In the genomic region with DNA sequence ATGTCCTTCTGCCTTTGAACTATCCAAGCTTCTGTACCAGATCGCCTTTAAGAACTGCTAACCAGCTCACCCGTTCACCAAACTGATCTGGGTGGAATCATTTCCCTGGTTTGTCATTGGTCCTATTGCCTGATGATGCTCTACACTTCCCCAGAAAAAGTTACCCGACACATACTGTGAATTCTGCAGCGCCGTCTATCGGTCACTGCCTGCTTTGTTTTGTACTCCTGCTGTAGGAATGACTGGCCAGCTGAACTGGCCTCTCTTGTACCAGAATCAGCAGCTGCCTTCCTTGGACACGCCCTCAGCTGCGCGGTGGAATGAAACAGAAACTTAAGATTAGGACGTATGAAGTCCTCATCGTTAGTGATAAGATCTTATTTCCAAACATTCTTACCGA, we compare ENCODE assay signal across 17 mouse cellular contexts.
DNase-seq lines count a peak whose midpoint lies in the region; ATAC-seq and TF ChIP-seq lines count a peak whose summit lies in the region.
"Had no signal": no experiment of that assay in that cellular context is flagged by ENCODE, and none has a peak within 500 bp of the region (broad histone marks: within the 10 kb centered on the region; RNA-seq: fewer than 3 reads in every experiment).

No protein-coding gene starts in this region.

- H3K27me3 ChIP-seq in hindbrain, postnatal 0 days (ENCODE audit: insufficient read depth, low read length) = no peaks in the 10 kb centered on the region
- H3K27me3 ChIP-seq in hindbrain, embryonic 13.5 days = no peaks in the 10 kb centered on the region
- no peaks in the 10 kb centered on the region for H3K27me3 ChIP-seq in lung, postnatal 0 days (replicated peaks; ENCODE audit: insufficient read depth, low read length)
- H3K27me3 ChIP-seq in liver, embryonic 12.5 days (replicated peaks) = no peaks in the 10 kb centered on the region
- H3K27me3 ChIP-seq: embryonic facial prominence, embryonic 15.5 days; forebrain, embryonic 15.5 days; heart, embryonic 13.5 days; hindbrain, embryonic 15.5 days; neural tube, embryonic 15.5 days had no signal

- H3K27ac ChIP-seq in hindbrain, postnatal 0 days = no peak overlapping the region
- no peak overlapping the region for H3K27ac ChIP-seq in hindbrain, embryonic 13.5 days
- no peak overlapping the region for H3K27ac ChIP-seq in lung, postnatal 0 days (ENCODE audit: low read length)
- H3K27ac ChIP-seq in liver, embryonic 12.5 days = no peak overlapping the region
- H3K27ac ChIP-seq: embryonic facial prominence, embryonic 15.5 days; forebrain, embryonic 15.5 days; heart, embryonic 13.5 days; hindbrain, embryonic 15.5 days; neural tube, embryonic 15.5 days had no signal

- DNase-seq in adrenal gland, adult (ENCODE audit: inconsistent age in 2 of 2, low spot score in 1 of 2) = peak; percentile 21 to 62
- DNase-seq in adrenal gland, postnatal 4 days (ENCODE audit: low spot score in 2 of 2) = no peak
- DNase-seq in hindbrain, postnatal 0 days (ENCODE audit: low spot score) = no peak
- DNase-seq in lung, postnatal 0 days (ENCODE audit: low spot score) = no peak
- no peak for DNase-seq in lung, adult 2 months
- DNase-seq in brain, embryonic 14.5 days (ENCODE audit: low read depth) = no peak
- DNase-seq: cerebellum, adult 9-10 months; gastrocnemius, postnatal 10 days; right cerebral cortex, postnatal 4 days had no signal

- no peaks in the 10 kb centered on the region for H3K4me1 ChIP-seq in hindbrain, postnatal 0 days (ENCODE audit: insufficient read depth, low read length)
- no peaks in the 10 kb centered on the region for H3K4me1 ChIP-seq in hindbrain, embryonic 13.5 days (replicated peaks)
- no peaks in the 10 kb centered on the region for H3K4me1 ChIP-seq in lung, postnatal 0 days (ENCODE audit: insufficient read depth, low read depth, low read length)
- no peaks in the 10 kb centered on the region for H3K4me1 ChIP-seq in lung, adult 2 months (ENCODE audit: control insufficient read depth, insufficient read depth, low read length)
- no peaks in the 10 kb centered on the region for H3K4me1 ChIP-seq in liver, embryonic 12.5 days
- H3K4me1 ChIP-seq: embryonic facial prominence, embryonic 15.5 days; forebrain, embryonic 15.5 days; heart, embryonic 13.5 days; hindbrain, embryonic 15.5 days; neural tube, embryonic 15.5 days had no signal

- no peak overlapping the region for H3K4me2 ChIP-seq in hindbrain, postnatal 0 days (ENCODE audit: low read depth, low read length)
- H3K4me2 ChIP-seq in hindbrain, embryonic 13.5 days = no peak overlapping the region
- no peak overlapping the region for H3K4me2 ChIP-seq in lung, postnatal 0 days (replicated peaks; ENCODE audit: low read depth, low read length)
- no peak overlapping the region for H3K4me2 ChIP-seq in liver, embryonic 12.5 days
- H3K4me2 ChIP-seq: embryonic facial prominence, embryonic 15.5 days; forebrain, embryonic 15.5 days; heart, embryonic 13.5 days; hindbrain, embryonic 15.5 days; liver, embryonic 11.5 days; neural tube, embryonic 15.5 days had no signal

- no peaks in the 10 kb centered on the region for H3K9me3 ChIP-seq in hindbrain, postnatal 0 days (ENCODE audit: low read length)
- H3K9me3 ChIP-seq in hindbrain, embryonic 13.5 days = no peaks in the 10 kb centered on the region
- no peaks in the 10 kb centered on the region for H3K9me3 ChIP-seq in lung, postnatal 0 days (ENCODE audit: low read length)
- 0 out of 2 replicates have a peak, but pooled peaks cover 3% of the 10 kb centered on the region for H3K9me3 ChIP-seq in liver, embryonic 12.5 days (replicated peaks)
- H3K9me3 ChIP-seq: embryonic facial prominence, embryonic 15.5 days; forebrain, embryonic 15.5 days; heart, embryonic 13.5 days; hindbrain, embryonic 15.5 days; neural tube, embryonic 15.5 days had no signal

- peak; percentile 21; the same call in 1 of the 2 replicates for TF ChIP-seq CTCF in hindbrain, postnatal 0 days (IDR thresholded peaks at IDR 0.05; ENCODE audit: low read depth)
- peak; percentile 31 for TF ChIP-seq CTCF in lung, postnatal 0 days (IDR thresholded peaks at IDR 0.05)
- no peak for TF ChIP-seq CTCF in lung, adult 2 months (IDR thresholded peaks at IDR 0.05; ENCODE audit: insufficient read depth, low read length)
- peak; percentile 15; the same call in 1 of the 2 replicates for TF ChIP-seq CTCF in brain, embryonic 14.5 days (IDR thresholded peaks at IDR 0.05; ENCODE audit: borderline replicate concordance, extremely low read depth, insufficient read depth, insufficient read length)

- no peak for ATAC-seq in hindbrain, postnatal 0 days
- no peak for ATAC-seq in hindbrain, embryonic 13.5 days (ENCODE audit: low FRiP score)
- no peak for ATAC-seq in lung, postnatal 0 days
- no peak for ATAC-seq in liver, embryonic 12.5 days
- ATAC-seq: forebrain, embryonic 15.5 days had no signal

- no peak overlapping the region for H3K4me3 ChIP-seq in hindbrain, postnatal 0 days (ENCODE audit: low read length)
- no peak overlapping the region for H3K4me3 ChIP-seq in hindbrain, embryonic 13.5 days
- H3K4me3 ChIP-seq in lung, postnatal 0 days (ENCODE audit: low read depth, low read length) = no peak overlapping the region
- H3K4me3 ChIP-seq in lung, adult 2 months (replicated peaks; ENCODE audit: extremely low read depth, low read depth, low read length) = no peak overlapping the region
- no peak overlapping the region for H3K4me3 ChIP-seq in liver, embryonic 12.5 days
- H3K4me3 ChIP-seq: embryonic facial prominence, embryonic 15.5 days; forebrain, embryonic 15.5 days; heart, embryonic 13.5 days; hindbrain, embryonic 15.5 days; neural tube, embryonic 15.5 days had no signal

- WGBS in hindbrain, postnatal 0 days = 69% methylated on average over 12 of the region's 12 CpGs
- 76% methylated on average over 12 of the region's 12 CpGs for WGBS in hindbrain, embryonic 13.5 days
- 56% methylated on average over 12 of the region's 12 CpGs for WGBS in lung, postnatal 0 days
- WGBS in lung, adult 2 months = 55% methylated on average over 12 of the region's 12 CpGs
- 59% methylated on average over 12 of the region's 12 CpGs for WGBS in liver, embryonic 12.5 days (ENCODE audit: insufficient replicate concordance)

- H3K36me3 ChIP-seq in hindbrain, postnatal 0 days (ENCODE audit: insufficient read depth, low read length) = no peaks in the 10 kb centered on the region
- no peaks in the 10 kb centered on the region for H3K36me3 ChIP-seq in hindbrain, embryonic 13.5 days
- no peaks in the 10 kb centered on the region for H3K36me3 ChIP-seq in lung, postnatal 0 days (ENCODE audit: insufficient read depth, low read length)
- no peaks in the 10 kb centered on the region for H3K36me3 ChIP-seq in liver, embryonic 12.5 days
- H3K36me3 ChIP-seq: embryonic facial prominence, embryonic 15.5 days; forebrain, embryonic 15.5 days; heart, embryonic 13.5 days; hindbrain, embryonic 15.5 days; neural tube, embryonic 15.5 days had no signal

- H3K9ac ChIP-seq in hindbrain, postnatal 0 days (replicated peaks; ENCODE audit: low read length) = no peak overlapping the region
- H3K9ac ChIP-seq in hindbrain, embryonic 13.5 days = no peak overlapping the region
- H3K9ac ChIP-seq in lung, postnatal 0 days (replicated peaks; ENCODE audit: low read depth) = no peak overlapping the region
- H3K9ac ChIP-seq in liver, embryonic 12.5 days = no peak overlapping the region
- H3K9ac ChIP-seq: embryonic facial prominence, embryonic 15.5 days; forebrain, embryonic 15.5 days; heart, embryonic 13.5 days; hindbrain, embryonic 15.5 days; neural tube, embryonic 15.5 days had no signal

- no peak for TF ChIP-seq EP300 in lung, postnatal 0 days (IDR thresholded peaks at IDR 0.05)

- TF ChIP-seq POLR2A in lung, adult 2 months (IDR thresholded peaks at IDR 0.05; ENCODE audit: borderline replicate concordance, extremely low read depth, low read depth, low read length) = no peak
- no peak for TF ChIP-seq POLR2A in brain, embryonic 14.5 days (IDR thresholded peaks at IDR 0.05; ENCODE audit: borderline replicate concordance, extremely low read depth, insufficient read depth, insufficient read length, poor library complexity, severe bottlenecking)

Comparison
In these comparisons a context has a peak if more than half of its experiments do, and no peak if none do; other contexts are left out.
1. DNase-seq: peak in adrenal gland, adult (2 of 2); none in adrenal gland, postnatal 4 days (0 of 2), hindbrain, postnatal 0 days (single experiment), lung, postnatal 0 days (single experiment), lung, adult 2 months (single experiment) and brain, embryonic 14.5 days (single experiment).